Mouse (Mus musculus): ENCODE results near the gene Gpcpd1.

The Gpcpd1 gene

GRCm38 (mm10) chr2:132518021-132518901 is 69.3 kb downstream of the Gpcpd1 start:
- no peak for DNase-seq (ENCODE audit: low read depth, low spot score)

GRCm38 (mm10) chr2:132517194-132517836 is 70.2 kb downstream of the Gpcpd1 start:
- DNase-seq (ENCODE audit: low read depth, low spot score) = no peak

GRCm38 (mm10) chr2:132516130-132517030 is 71.1 kb downstream of the Gpcpd1 start:
- DNase-seq (ENCODE audit: low read depth, low spot score) = peak; percentile 89

GRCm38 (mm10) chr2:132515607-132516006 is 71.9 kb downstream of the Gpcpd1 start:
- no peak for DNase-seq (ENCODE audit: low read depth, low spot score)

- peak; percentile 41 for DNase-seq (ENCODE audit: low read depth, low spot score)
These were observed 72.5 kb downstream of the Gpcpd1 start for GRCm38 (mm10) chr2:132515076-132515475.

- no peak for DNase-seq (ENCODE audit: low read depth, low spot score)
These were observed 73.2 kb downstream of the Gpcpd1 start for GRCm38 (mm10) chr2:132514353-132514752.

- peak; percentile 53 for DNase-seq (ENCODE audit: low read depth, low spot score)
These were observed 74.0 kb downstream of the Gpcpd1 start for GRCm38 (mm10) chr2:132513371-132514181.

- no peak for DNase-seq (ENCODE audit: low read depth, low spot score)
These were observed 74.6 kb downstream of the Gpcpd1 start for GRCm38 (mm10) chr2:132512977-132513351.

GRCm38 (mm10) chr2:132512051-132512976 is 75.2 kb downstream of the Gpcpd1 start:
- DNase-seq (ENCODE audit: low read depth, low spot score) = peak; percentile 90

GRCm38 (mm10) chr2:132511011-132511818 is 76.3 kb downstream of the Gpcpd1 start:
- DNase-seq (ENCODE audit: low read depth, low spot score) = peak; percentile 65

- DNase-seq (ENCODE audit: low read depth, low spot score) = peak; percentile 83
These were observed 77.8 kb downstream of the Gpcpd1 start for GRCm38 (mm10) chr2:132509714-132510113.

- peak; percentile 64 for DNase-seq (ENCODE audit: low read depth, low spot score)
These were observed 78.3 kb downstream of the Gpcpd1 start for GRCm38 (mm10) chr2:132509261-132509660.

GRCm38 (mm10) chr2:132507521-132507920 is 80.0 kb downstream of the Gpcpd1 start:
- no peak for DNase-seq (ENCODE audit: low read depth, low spot score)

GRCm38 (mm10) chr2:132507091-132507490 is 80.4 kb downstream of the Gpcpd1 start:
- no peak for DNase-seq (ENCODE audit: low read depth, low spot score)

GRCm38 (mm10) chr2:132505828-132506227 is 81.7 kb downstream of the Gpcpd1 start:
- no peak for DNase-seq (ENCODE audit: low read depth, low spot score)

- DNase-seq (ENCODE audit: low read depth, low spot score) = no peak
These were observed 89.2 kb downstream of the Gpcpd1 start for GRCm38 (mm10) chr2:132498344-132498743.

- peak; percentile 69 for DNase-seq (ENCODE audit: low read depth, low spot score)
These were observed 90.0 kb downstream of the Gpcpd1 start for GRCm38 (mm10) chr2:132497412-132498135.

- no peak for DNase-seq (ENCODE audit: low read depth, low spot score)
These were observed 94.3 kb downstream of the Gpcpd1 start for GRCm38 (mm10) chr2:132493184-132493583.
